Mouse (Mus musculus): ENCODE measurements around the gene Tenm4. TPM values are rescaled to one million over a fixed set of nuclear protein-coding genes. Genes with fewer than 3 reads are reported as not detected.
A peak's percentile ranks its signal among the peaks of the same experiment; 100 is the strongest.

The Tenm4 gene
- polyA plus RNA-seq, 1 experiment: 1.0 TPM

GRCm38 (mm10) chr7:96887088-96887654, 716.1 kb downstream of the Tenm4 start:
- WGBS: 82% methylated on average over 18 of the region's 18 CpGs
- DNase-seq (ENCODE audit: low read depth, low spot score): no peak

- 70% methylated on average over 18 of the region's 18 CpGs for WGBS
- DNase-seq (ENCODE audit: low read depth, low spot score): no peak
These were observed 718.3 kb downstream of the Tenm4 start for GRCm38 (mm10) chr7:96889061-96890034.

- WGBS: 46% methylated on average over 7 of the region's 7 CpGs
- no peak for DNase-seq (ENCODE audit: low read depth, low spot score)
These were observed 719.1 kb downstream of the Tenm4 start for GRCm38 (mm10) chr7:96890035-96890621.

GRCm38 (mm10) chr7:96890987-96891386, 719.9 kb downstream of the Tenm4 start:
- DNase-seq (ENCODE audit: low read depth, low spot score): no peak
- WGBS: 90% methylated on average over 10 of the region's 10 CpGs

GRCm38 (mm10) chr7:96899036-96899569, 728.1 kb downstream of the Tenm4 start:
- 63% methylated on average over 10 of the region's 10 CpGs for WGBS

DNA sequence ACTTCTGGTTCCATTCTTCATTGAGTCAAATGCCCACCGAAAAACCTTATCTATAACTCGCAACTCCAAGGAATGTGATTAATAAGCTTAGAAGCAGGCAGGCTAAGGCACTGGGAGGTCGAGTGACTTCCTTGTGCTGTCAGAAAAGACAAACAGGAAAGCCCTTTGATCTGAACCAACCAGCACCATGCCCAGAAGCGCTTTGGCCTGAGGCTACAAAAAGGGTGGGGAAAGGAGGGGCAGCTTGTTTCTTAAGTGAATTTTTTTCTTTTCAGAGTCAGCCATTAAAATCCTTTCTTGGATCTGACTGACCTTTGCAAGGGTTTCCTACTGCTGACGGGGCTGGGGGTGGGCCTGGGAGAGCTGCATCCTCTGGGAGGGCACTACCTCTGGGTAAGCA, 731.1 kb downstream of the Tenm4 start:
- no peak for DNase-seq (ENCODE audit: low read depth, low spot score)
- 34% methylated on average over 5 of the region's 5 CpGs for WGBS

More at GRCm38 (mm10) chr7:96899036-96899569, 728.1 kb downstream of the Tenm4 start:
- DNase-seq (ENCODE audit: low read depth, low spot score): no peak

DNA sequence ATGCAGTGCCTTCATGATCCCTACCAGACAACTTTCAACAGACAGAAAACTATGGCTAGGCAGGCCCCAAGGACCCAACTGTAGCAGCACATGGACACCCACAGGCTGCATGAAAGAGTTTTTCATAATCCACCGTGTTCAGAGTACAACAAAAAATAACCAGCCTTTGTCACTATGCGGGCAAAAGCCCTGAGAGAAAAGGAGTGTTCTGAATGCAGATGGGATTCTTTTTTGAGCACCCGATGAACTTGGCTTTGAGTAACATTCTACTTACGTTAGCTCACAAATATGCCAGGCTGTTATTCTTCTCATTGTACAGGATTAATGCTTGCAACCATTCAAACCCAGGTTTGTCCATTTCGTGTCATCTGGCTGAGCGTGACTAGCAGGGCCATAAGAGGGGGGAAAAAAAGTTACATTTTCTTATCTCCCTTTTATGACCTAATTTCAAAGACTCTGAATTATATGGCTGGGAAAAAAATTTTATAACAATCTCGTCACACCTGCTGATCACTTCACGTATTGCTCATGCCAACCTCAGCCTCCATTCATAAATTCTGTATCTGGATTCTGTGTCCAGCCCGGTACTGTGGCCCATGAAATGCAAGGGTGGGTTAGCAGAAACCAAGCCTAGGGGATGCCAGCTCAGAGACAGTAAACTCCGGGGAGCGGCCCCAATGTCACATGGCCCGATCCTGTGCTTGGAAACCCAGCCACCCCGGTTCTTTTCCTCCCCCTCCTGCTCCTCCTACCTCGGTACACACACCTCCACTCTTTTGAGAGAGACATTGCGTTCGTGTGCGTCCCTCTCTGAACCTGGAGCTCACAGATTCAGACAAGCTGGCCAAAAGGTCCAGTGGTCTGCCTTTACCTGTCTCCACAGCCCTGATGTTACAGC, 732.3 kb downstream of the Tenm4 start:
- 27% methylated on average over 17 of the region's 17 CpGs for WGBS
- DNase-seq (ENCODE audit: low read depth, low spot score): no peak

DNA sequence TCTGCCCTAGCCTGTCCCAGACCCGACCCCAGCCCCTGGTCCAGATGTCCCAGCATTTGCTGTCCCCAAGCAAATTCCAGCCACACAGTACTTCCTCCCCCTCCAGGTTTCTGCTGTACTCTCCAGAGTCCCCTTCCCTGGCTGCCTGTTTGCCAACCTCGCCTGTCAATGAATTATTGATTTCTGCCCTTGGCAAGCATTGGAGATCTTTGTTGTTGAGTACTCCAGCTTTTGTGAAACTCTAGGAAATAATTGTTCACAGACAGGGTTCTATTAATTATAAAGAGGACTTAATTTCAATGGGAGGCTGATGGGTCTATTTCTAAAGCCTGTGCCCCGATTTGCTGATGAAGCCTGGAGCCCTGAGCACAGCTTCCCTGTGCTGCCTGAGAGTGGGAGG, 733.4 kb downstream of the Tenm4 start:
- DNase-seq (ENCODE audit: low read depth, low spot score): no peak
- 41% methylated on average over 3 of the region's 3 CpGs for WGBS

DNA sequence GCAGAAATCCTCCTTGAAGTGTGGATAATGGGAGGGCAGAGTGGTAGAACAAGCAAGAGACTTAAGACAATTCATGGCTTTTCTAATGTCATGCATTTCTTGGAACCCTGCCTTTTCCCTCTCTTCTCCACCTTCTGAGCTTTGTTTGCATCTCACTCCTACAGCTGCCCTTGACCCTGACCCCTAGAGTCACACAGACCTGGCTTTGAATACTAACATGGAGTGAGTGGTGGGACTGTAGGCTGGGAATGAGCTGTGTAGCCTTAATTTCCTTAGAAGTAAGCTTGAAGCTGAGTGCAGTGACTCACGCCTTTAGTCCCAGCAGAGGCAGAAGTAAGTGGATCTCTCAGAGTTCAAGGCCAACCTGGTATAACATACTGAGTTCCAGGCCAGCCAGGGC, 733.9 kb downstream of the Tenm4 start:
- no peak for DNase-seq (ENCODE audit: low read depth, low spot score)
- WGBS: 93% methylated on average over 1 of the region's 1 CpGs

GRCm38 (mm10) chr7:96905422-96905821, 734.4 kb downstream of the Tenm4 start:
- no peak for DNase-seq (ENCODE audit: low read depth, low spot score)
- WGBS: 97% methylated on average over 3 of the region's 3 CpGs

DNA sequence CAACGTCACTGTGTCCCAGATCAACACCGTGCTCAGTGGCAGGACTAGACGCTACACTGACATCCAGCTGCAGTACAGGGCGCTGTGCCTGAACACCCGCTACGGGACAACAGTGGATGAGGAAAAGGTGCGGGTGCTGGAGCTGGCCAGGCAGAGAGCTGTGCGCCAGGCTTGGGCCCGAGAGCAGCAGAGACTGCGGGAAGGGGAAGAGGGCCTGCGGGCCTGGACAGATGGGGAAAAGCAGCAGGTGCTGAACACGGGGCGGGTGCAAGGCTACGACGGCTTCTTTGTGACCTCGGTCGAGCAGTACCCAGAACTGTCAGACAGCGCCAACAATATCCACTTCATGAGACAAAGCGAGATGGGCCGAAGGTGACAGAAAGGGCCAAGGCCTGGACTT, 735.2 kb downstream of the Tenm4 start:
- DNase-seq (ENCODE audit: low read depth, low spot score): no peak
- WGBS: 92% methylated on average over 20 of the region's 20 CpGs

DNA sequence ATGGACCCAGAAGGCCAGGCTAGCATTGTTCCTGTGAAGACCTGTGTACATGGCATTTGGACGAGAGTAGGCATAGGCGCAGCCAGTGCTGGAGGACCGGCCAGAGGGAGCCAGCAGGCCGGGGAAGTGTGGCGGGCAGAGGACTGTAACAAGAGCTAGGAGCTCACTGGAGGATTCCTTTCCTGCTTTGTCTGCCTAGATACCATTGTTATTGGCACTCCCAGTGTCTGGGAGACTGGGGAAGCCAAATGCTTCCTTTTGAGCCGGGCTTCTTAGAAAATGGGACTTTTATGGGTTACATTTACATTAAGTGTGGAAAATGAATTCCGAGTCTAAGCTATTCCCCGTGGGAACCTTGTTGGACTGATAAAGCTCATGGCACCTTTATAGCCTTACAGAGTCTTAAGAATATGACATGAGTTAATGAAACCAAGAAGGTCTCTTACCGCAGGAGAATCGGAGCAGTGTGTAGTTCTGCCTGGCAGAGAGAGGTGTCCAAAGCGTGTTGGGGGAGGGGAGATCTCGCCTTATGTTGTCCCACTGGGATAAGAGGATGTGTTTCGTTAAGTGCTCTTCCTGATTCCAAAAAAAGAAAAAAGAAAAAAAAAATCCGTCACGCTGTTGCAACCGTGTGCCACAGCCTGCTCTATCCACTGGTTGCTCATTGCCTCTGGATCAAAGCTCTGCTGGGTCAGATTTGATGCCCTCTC, 737.1 kb downstream of the Tenm4 start:
- no peak for DNase-seq (ENCODE audit: low read depth, low spot score)
- 89% methylated on average over 16 of the region's 16 CpGs for WGBS

GRCm38 (mm10) chr7:96909856-96910255, 738.8 kb downstream of the Tenm4 start:
- 80% methylated on average over 5 of the region's 5 CpGs for WGBS
- no peak for DNase-seq (ENCODE audit: low read depth, low spot score)

GRCm38 (mm10) chr7:96910310-96910960, 739.4 kb downstream of the Tenm4 start:
- 81% methylated on average over 12 of the region's 12 CpGs for WGBS
- no peak for DNase-seq (ENCODE audit: low read depth, low spot score)

DNA sequence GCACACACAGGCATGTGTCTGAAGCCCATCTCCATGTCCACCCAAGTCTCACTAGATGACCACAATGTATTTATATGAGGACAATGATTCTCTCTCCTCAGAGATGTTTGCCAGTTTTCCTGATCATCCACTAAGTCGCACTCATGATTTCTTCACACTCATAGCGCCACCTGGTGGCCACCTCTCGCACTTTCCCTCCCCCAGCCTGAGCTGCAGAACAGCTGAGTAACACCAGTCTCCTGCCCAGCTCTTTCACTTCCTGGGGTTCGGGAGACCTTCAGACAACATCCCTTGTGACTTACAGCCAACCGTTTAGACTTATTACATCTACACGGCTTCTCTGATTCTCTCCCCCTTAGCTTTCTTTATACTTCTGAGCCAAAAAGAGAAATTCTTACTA, 743.0 kb downstream of the Tenm4 start:
- peak; percentile 46 for DNase-seq (ENCODE audit: low read depth, low spot score)
- WGBS: 3% methylated on average over 6 of the region's 6 CpGs

DNA sequence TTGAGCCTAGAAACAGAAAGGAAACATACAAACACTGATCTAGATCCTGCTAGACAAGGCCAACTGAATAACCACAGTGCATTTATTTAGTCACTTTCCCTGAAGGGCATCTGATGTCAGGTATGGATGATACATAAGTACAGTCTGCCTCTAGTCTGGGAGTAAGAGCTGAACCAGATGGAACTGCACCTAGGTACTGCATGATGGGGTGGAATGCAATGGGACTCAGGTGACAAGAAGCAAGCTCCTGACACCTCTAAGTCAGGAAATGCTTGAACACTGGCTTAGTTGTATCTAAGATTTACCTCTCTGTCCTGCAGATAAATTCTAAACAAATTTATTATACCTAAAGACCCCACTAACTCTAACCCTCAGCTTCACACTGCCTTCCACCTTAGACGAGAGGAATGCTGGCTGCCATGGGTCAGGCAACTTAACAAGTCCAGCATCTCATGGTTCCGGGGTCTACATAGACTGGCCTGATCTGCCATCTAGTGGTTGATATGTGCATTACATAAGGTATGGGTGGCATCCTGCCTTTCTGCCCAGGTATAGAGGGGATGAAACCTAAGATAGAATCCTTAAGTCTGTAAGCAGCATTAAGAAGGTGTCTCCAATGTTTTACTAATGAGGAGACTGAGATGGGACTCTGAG, 744.5 kb downstream of the Tenm4 start:
- DNase-seq (ENCODE audit: low read depth, low spot score): no peak
- 0% methylated on average over 2 of the region's 2 CpGs for WGBS

- no peak for DNase-seq (ENCODE audit: low read depth, low spot score)
- WGBS: 69% methylated on average over 7 of the region's 7 CpGs
These were observed 749.5 kb downstream of the Tenm4 start for GRCm38 (mm10) chr7:96920447-96921095.

Data from large intestine, adult 2 months (tissue).